Comparison of ENCODE assay signal across 16 mouse cellular contexts in genomic region chr9:57549186-57549585, GRCm38 (mm10). TPM values are rescaled to one million over a fixed set of nuclear protein-coding genes. Genes with fewer than 3 reads are reported as not detected.
DNase-seq lines count a peak whose midpoint lies in the region; ATAC-seq and TF ChIP-seq lines count a peak whose summit lies in the region.
"Had no signal": no experiment of that assay in that cellular context is flagged by ENCODE, and none has a peak within 500 bp of the region (broad histone marks: within the 10 kb centered on the region; RNA-seq: fewer than 3 reads in every experiment).

No protein-coding gene starts in this region.

- H3K4me3 ChIP-seq in forebrain, embryonic 12.5 days (replicated peaks): no peak overlapping the region
- no peak overlapping the region for H3K4me3 ChIP-seq in forebrain, embryonic 10.5 days
- H3K4me3 ChIP-seq in hindbrain, embryonic 10.5 days: 0 out of 2 replicates have a peak overlapping the region, but pooled peaks have one; percentile 1
- no peak overlapping the region for H3K4me3 ChIP-seq in hindbrain, embryonic 16.5 days (ENCODE audit: low read length)
- no peak overlapping the region for H3K4me3 ChIP-seq in testis, adult 2 months (ENCODE audit: control insufficient read depth, low read depth, low read length)
- H3K4me3 ChIP-seq: left cerebral cortex, adult 2 months; limb, embryonic 15.5 days had no signal

- no peak overlapping the region for H3K4me2 ChIP-seq in forebrain, embryonic 12.5 days
- H3K4me2 ChIP-seq in hindbrain, embryonic 16.5 days (ENCODE audit: low read length): no peak overlapping the region
- H3K4me2 ChIP-seq: limb, embryonic 15.5 days had no signal

- ATAC-seq in forebrain, embryonic 12.5 days (ENCODE audit: low FRiP score): no peak
- ATAC-seq in hindbrain, embryonic 16.5 days: no peak

- no peaks in the 10 kb centered on the region for H3K9me3 ChIP-seq in forebrain, embryonic 12.5 days
- no peaks in the 10 kb centered on the region for H3K9me3 ChIP-seq in forebrain, embryonic 10.5 days
- H3K9me3 ChIP-seq in hindbrain, embryonic 10.5 days: no peaks in the 10 kb centered on the region
- H3K9me3 ChIP-seq in hindbrain, embryonic 16.5 days (ENCODE audit: control insufficient read depth, low read length): no peaks in the 10 kb centered on the region
- H3K9me3 ChIP-seq: limb, embryonic 15.5 days had no signal

- no peak overlapping the region for H3K9ac ChIP-seq in forebrain, embryonic 12.5 days
- no peak overlapping the region for H3K9ac ChIP-seq in hindbrain, embryonic 16.5 days (ENCODE audit: low read depth, low read length)
- H3K9ac ChIP-seq: limb, embryonic 15.5 days had no signal

- DNase-seq in forebrain, embryonic 10.5 days (ENCODE audit: extremely low spot score, low spot score): no peak
- no peak for DNase-seq in hindbrain, embryonic 10.5 days (ENCODE audit: low spot score)
- DNase-seq in testis, postnatal 14 days (ENCODE audit: low spot score): no peak
- no peak for DNase-seq in kidney, postnatal 25 days
- no peak for DNase-seq in frontal cortex, postnatal 14 days (ENCODE audit: low spot score in 2 of 2)
- DNase-seq: adrenal gland, postnatal 10 days; kidney, adult 9 months; lung, adult 18-20 months; right cerebral cortex, postnatal 14 days; thymus, adult 18-20 months had no signal

- TF ChIP-seq POLR2A in testis, adult 2 months (IDR thresholded peaks at IDR 0.05; ENCODE audit: control insufficient read depth, low read depth, low read length): no peak

- H3K27me3 ChIP-seq in forebrain, embryonic 12.5 days: no peaks in the 10 kb centered on the region
- H3K27me3 ChIP-seq in forebrain, embryonic 10.5 days (ENCODE audit: poor library complexity, severe bottlenecking): no peaks in the 10 kb centered on the region
- H3K27me3 ChIP-seq in hindbrain, embryonic 10.5 days (ENCODE audit: insufficient read depth, poor library complexity, severe bottlenecking): no peaks in the 10 kb centered on the region
- H3K27me3 ChIP-seq in hindbrain, embryonic 16.5 days (replicated peaks; ENCODE audit: control insufficient read depth, insufficient read depth, low read length): no peaks in the 10 kb centered on the region
- no peaks in the 10 kb centered on the region for H3K27me3 ChIP-seq in testis, adult 2 months (ENCODE audit: control insufficient read depth, insufficient read depth, low read length)
- H3K27me3 ChIP-seq: limb, embryonic 15.5 days had no signal

- WGBS in forebrain, embryonic 12.5 days: 92% methylated on average over 4 of the region's 4 CpGs
- 96% methylated on average over 4 of the region's 4 CpGs for WGBS in forebrain, embryonic 10.5 days
- WGBS in hindbrain, embryonic 10.5 days: 95% methylated on average over 4 of the region's 4 CpGs
- 56% methylated on average over 4 of the region's 4 CpGs for WGBS in hindbrain, embryonic 16.5 days

- H3K4me1 ChIP-seq in forebrain, embryonic 12.5 days: peaks cover 14% of the 10 kb centered on the region
- H3K4me1 ChIP-seq in forebrain, embryonic 10.5 days: peaks cover 20% of the 10 kb centered on the region
- H3K4me1 ChIP-seq in hindbrain, embryonic 10.5 days (replicated peaks): peaks cover 19% of the 10 kb centered on the region
- peaks cover 14% of the 10 kb centered on the region for H3K4me1 ChIP-seq in hindbrain, embryonic 16.5 days (ENCODE audit: control insufficient read depth, insufficient read depth, low read depth, low read length)
- H3K4me1 ChIP-seq in testis, adult 2 months (ENCODE audit: control insufficient read depth, insufficient read depth, low read length): peaks cover 25% of the 10 kb centered on the region

- H3K27ac ChIP-seq in forebrain, embryonic 12.5 days: peak overlapping the region; percentile 53; the same call in 1 of the 2 replicates
- H3K27ac ChIP-seq in forebrain, embryonic 10.5 days: no peak overlapping the region
- no peak overlapping the region for H3K27ac ChIP-seq in hindbrain, embryonic 10.5 days
- H3K27ac ChIP-seq in hindbrain, embryonic 16.5 days (ENCODE audit: low read depth, low read length): no peak overlapping the region
- peak overlapping the region; percentile 47 for H3K27ac ChIP-seq in testis, adult 2 months (ENCODE audit: control insufficient read depth, insufficient read depth, low read depth, low read length)
- H3K27ac ChIP-seq: left cerebral cortex, adult 2 months; limb, embryonic 15.5 days; macrophage had no signal

- peaks cover 64% of the 10 kb centered on the region for H3K36me3 ChIP-seq in forebrain, embryonic 12.5 days (replicated peaks)
- peaks cover 66% of the 10 kb centered on the region for H3K36me3 ChIP-seq in forebrain, embryonic 10.5 days (replicated peaks)
- peaks cover 70% of the 10 kb centered on the region for H3K36me3 ChIP-seq in hindbrain, embryonic 10.5 days
- H3K36me3 ChIP-seq in hindbrain, embryonic 16.5 days (ENCODE audit: control insufficient read depth, insufficient read depth, low read length): peaks cover 25% of the 10 kb centered on the region; the same call in 1 of the 2 replicates
- H3K36me3 ChIP-seq in testis, adult 2 months (ENCODE audit: control insufficient read depth, insufficient read depth, low read length): peaks cover 4% of the 10 kb centered on the region

- TF ChIP-seq CTCF in testis, adult 2 months (IDR thresholded peaks at IDR 0.05; ENCODE audit: control insufficient read depth, insufficient read depth, insufficient replicate concordance, low read depth, low read length): no peak

RNA-seq across cellular contexts. Expression of gene Mpi, which starts 3.4 kb away (rescaled TPM):
- polyA plus RNA-seq in forebrain, embryonic 12.5 days (2016; fragmentation: Nextera tagmentation; extraction: Ambion mirVana): 62.3 and 62.5 TPM in 2 replicates
- polyA plus RNA-seq in forebrain, embryonic 10.5 days (2016; fragmentation: Nextera tagmentation; extraction: Ambion mirVana): 63.2 and 66.9 TPM in 2 replicates
- 61.7 and 74.1 TPM in 2 replicates for polyA plus RNA-seq in hindbrain, embryonic 10.5 days (2016; fragmentation: Nextera tagmentation; extraction: Ambion mirVana)
- 75.3 and 80.5 TPM in 2 replicates for polyA plus RNA-seq in hindbrain, embryonic 16.5 days (2015; fragmentation: Nextera tagmentation; extraction: Ambion mirVana)
- polyA plus RNA-seq in testis, adult 2 months (2012; rRNA removed): 268 and 282 TPM in 2 replicates

RNA-seq across cellular contexts. Expression of gene Scamp2, which starts 11.6 kb away (rescaled TPM):
- 57.8 and 60.6 TPM in 2 replicates for polyA plus RNA-seq in forebrain, embryonic 12.5 days (2016; fragmentation: Nextera tagmentation; extraction: Ambion mirVana)
- polyA plus RNA-seq in forebrain, embryonic 10.5 days (2016; fragmentation: Nextera tagmentation; extraction: Ambion mirVana): 51.1 and 52.8 TPM in 2 replicates
- polyA plus RNA-seq in hindbrain, embryonic 10.5 days (2016; fragmentation: Nextera tagmentation; extraction: Ambion mirVana): 50.7 and 59.7 TPM in 2 replicates
- 49.4 and 50.1 TPM in 2 replicates for polyA plus RNA-seq in hindbrain, embryonic 16.5 days (2015; fragmentation: Nextera tagmentation; extraction: Ambion mirVana)
- 465 and 495 TPM in 2 replicates for polyA plus RNA-seq in testis, adult 2 months (2012; rRNA removed)

RNA-seq across cellular contexts. Expression of gene Fam219b, which starts 11.9 kb away (rescaled TPM):
- 18.2 and 19.3 TPM in 2 replicates for polyA plus RNA-seq in forebrain, embryonic 12.5 days (2016; fragmentation: Nextera tagmentation; extraction: Ambion mirVana)
- 17.7 and 18.7 TPM in 2 replicates for polyA plus RNA-seq in forebrain, embryonic 10.5 days (2016; fragmentation: Nextera tagmentation; extraction: Ambion mirVana)
- 16.1 and 16.3 TPM in 2 replicates for polyA plus RNA-seq in hindbrain, embryonic 10.5 days (2016; fragmentation: Nextera tagmentation; extraction: Ambion mirVana)
- 23.6 and 24.4 TPM in 2 replicates for polyA plus RNA-seq in hindbrain, embryonic 16.5 days (2015; fragmentation: Nextera tagmentation; extraction: Ambion mirVana)
- polyA plus RNA-seq in testis, adult 2 months (2012; rRNA removed): 2.3 and 2.8 TPM in 2 replicates

RNA-seq across cellular contexts. Expression of gene Cox5a, which starts 28.1 kb away (rescaled TPM):
- polyA plus RNA-seq in forebrain, embryonic 12.5 days (2016; fragmentation: Nextera tagmentation; extraction: Ambion mirVana): 694 and 697 TPM in 2 replicates
- polyA plus RNA-seq in forebrain, embryonic 10.5 days (2016; fragmentation: Nextera tagmentation; extraction: Ambion mirVana): 686 and 693 TPM in 2 replicates
- 712 and 781 TPM in 2 replicates for polyA plus RNA-seq in hindbrain, embryonic 10.5 days (2016; fragmentation: Nextera tagmentation; extraction: Ambion mirVana)
- polyA plus RNA-seq in hindbrain, embryonic 16.5 days (2015; fragmentation: Nextera tagmentation; extraction: Ambion mirVana): 890 and 1,047 TPM in 2 replicates
- polyA plus RNA-seq in testis, adult 2 months (2012; rRNA removed): 335 and 344 TPM in 2 replicates

RNA-seq across cellular contexts. Expression of gene Ulk3, which starts 40.1 kb away (rescaled TPM):
- 19.9 and 24.1 TPM in 2 replicates for polyA plus RNA-seq in forebrain, embryonic 12.5 days (2016; fragmentation: Nextera tagmentation; extraction: Ambion mirVana)
- polyA plus RNA-seq in forebrain, embryonic 10.5 days (2016; fragmentation: Nextera tagmentation; extraction: Ambion mirVana): 12.8 and 14.7 TPM in 2 replicates
- polyA plus RNA-seq in hindbrain, embryonic 10.5 days (2016; fragmentation: Nextera tagmentation; extraction: Ambion mirVana): 14.2 and 14.6 TPM in 2 replicates
- polyA plus RNA-seq in hindbrain, embryonic 16.5 days (2015; fragmentation: Nextera tagmentation; extraction: Ambion mirVana): 32.0 and 33.9 TPM in 2 replicates
- 9.2 and 9.5 TPM in 2 replicates for polyA plus RNA-seq in testis, adult 2 months (2012; rRNA removed)

Comparison
In these comparisons a context has a peak if more than half of its experiments do, and no peak if none do; other contexts are left out.
1. H3K27ac ChIP-seq: peak in forebrain, embryonic 12.5 days (single experiment) and testis, adult 2 months (single experiment); none in forebrain, embryonic 10.5 days (single experiment), hindbrain, embryonic 10.5 days (single experiment) and hindbrain, embryonic 16.5 days (single experiment).